Mouse (Mus musculus) layer of hippocampus, adult 6 months (tissue): ENCODE measurements around the gene Gpr108. TPM values are rescaled to one million over a fixed set of nuclear protein-coding genes. Genes with fewer than 3 reads are reported as not detected.

Experiments
- long read RNA-seq, 2 experiments: library from polyadenylated mRNA; unstranded; transcript quantifications; one replicate each; pipeline ENCODE4 v2.0.0; 2019 to 2020
- microRNA-seq: library from miRNA; unstranded; fragments of <30 nt; microRNA quantifications from one replicate; pipeline ENCODE4 v1.2.0, GENCODE M21; 2020
- polyA plus RNA-seq: library from polyadenylated mRNA; unstranded; fragments of <200 nt; fragmentation: Nextera tagmentation; gene quantifications from 2 replicates; pipeline ENCODE4 v1.2.3, GENCODE M21; 2021

The Gpr108 gene
- 22.7 and 26.0 TPM in 2 replicates for polyA plus RNA-seq
- long read RNA-seq, experiment 1, transcript Gpr108-204 (17 exons, 2,405 nt), result major isoform, 16 of 35 reads
- long read RNA-seq, experiment 1, transcript Gpr108-201 (17 exons, 2,064 nt), result minor isoform, 12 of 35 reads
- long read RNA-seq, experiment 1, partial matches to known transcripts, result 5 of 35 reads
- long read RNA-seq, experiment 1, other reads (novel, unspliced or antisense), result 2 of 35 reads
- long read RNA-seq, experiment 2, transcript Gpr108-201 (17 exons, 2,064 nt), result minor isoform, 79 of 246 reads
- long read RNA-seq, experiment 2, transcript Gpr108-204 (17 exons, 2,405 nt), result major isoform, 129 of 246 reads
- long read RNA-seq, experiment 2, partial matches to known transcripts, result 7 of 246 reads
- long read RNA-seq, experiment 2, other reads (novel, unspliced or antisense), result 31 of 246 reads

DNA sequence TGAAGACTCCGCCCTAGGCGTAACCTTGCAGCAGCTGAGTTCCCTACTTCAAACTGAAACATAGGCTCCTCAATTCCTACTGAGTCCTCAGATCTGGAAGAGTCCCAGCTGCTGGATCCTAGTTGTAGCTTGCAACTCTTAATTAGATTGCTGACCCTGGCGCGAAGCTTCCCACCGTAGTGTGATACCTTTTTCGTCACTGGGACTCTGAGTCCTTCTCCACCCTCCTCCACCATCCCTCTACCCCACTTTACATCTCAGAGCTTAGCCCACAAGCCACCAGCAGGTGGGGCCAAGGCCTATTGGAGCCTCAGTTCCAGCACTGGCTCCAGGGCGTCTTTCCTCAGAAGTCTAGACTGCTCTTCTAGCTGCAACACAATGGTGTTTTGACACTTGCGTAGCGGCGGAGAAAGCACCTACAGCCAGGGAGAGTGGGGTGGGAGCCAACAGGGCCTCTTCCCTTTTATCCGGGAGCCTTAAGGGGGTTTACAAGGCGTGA is at the start of gene Gpr108:
TSS of gene Gpr108 (minus strand) at position 246 of the 499 bp plus-strand sequence.

DNA sequence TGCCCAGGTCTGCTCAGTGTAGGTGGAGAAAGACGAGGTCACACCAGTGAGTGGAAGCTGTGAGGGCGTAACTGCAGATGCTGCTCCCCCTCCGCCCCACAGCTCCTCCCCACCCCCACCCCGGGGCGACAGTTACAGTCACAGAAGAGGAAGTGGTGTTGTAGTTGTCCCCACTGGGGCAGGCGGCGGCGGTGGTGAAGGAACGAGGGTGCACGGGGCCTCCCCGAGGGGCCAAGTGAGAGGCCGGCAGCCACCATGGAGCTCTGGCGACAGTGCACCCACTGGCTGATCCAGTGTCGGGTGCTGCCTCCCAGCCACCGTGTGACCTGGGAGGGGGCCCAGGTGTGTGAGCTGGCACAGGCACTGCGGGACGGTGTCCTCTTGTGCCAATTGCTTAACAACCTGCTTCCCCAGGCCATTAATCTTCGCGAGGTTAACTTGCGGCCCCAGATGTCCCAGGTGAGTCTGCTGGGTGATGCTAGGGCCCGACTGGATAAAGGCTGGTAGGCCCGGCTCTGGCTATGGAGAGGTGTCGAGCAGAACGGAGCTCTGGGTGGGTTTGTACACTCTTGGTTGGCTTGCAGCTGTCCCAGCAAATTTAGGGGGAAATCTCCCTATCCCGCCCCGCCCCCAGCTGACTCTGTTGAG is 30.8 kb upstream of the Gpr108 start, which contains the start of gene Vav1:
TSS of gene Vav1 (plus strand) at position 158 of the 648 bp plus-strand sequence.

DNA sequence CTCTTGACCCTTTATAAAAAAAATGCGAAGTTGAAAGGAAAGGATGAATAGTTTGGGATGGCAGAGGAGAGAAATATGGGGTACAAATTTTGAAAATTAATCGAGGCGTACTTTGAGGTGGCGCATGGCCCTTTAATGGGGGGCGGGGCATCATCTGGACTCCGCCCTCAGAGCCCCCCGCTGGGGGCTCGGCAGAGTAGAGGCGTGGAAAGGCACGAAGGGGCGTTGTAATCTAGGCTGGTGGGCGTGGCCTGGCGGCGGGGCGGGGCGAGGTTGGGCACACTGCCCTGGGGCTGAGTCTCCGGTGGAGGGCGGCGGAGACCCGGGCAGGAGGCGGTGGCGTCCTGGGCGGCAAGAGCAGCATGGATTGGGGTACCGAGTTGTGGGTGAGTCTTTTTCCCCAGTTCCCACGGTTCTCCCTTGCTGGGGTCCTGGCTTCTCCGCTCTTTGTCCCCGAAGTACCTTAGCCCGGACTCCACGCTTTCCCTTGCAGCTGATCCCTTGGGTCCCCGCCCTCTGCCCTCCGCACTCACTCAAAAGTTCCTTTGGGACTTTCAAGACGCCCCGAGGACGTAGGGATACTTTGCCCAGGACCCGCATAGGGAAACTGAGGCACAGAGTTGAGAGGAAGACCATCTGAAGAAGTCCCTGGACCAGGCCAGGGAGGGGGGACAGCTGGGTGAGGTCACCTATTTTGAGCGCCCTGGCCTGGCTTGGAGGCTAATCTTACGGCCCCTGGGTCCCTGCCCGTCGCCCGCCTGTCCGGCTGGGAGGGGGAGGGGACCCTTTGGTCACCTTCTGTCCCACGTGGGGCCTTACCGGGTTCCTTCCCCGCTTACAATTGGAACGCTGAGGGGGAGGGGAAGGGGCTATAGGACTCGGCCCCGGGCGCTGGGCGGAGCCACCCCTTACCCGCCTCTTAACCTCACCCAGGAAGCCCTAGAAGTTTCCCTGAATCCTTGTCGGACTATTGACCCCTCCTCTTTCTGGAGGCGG is 1.2 kb upstream of the Gpr108 start, which contains the start of gene Trip10:
TSS of gene Trip10 (plus strand) at position 270 of the 996 bp plus-strand sequence.

DNA sequence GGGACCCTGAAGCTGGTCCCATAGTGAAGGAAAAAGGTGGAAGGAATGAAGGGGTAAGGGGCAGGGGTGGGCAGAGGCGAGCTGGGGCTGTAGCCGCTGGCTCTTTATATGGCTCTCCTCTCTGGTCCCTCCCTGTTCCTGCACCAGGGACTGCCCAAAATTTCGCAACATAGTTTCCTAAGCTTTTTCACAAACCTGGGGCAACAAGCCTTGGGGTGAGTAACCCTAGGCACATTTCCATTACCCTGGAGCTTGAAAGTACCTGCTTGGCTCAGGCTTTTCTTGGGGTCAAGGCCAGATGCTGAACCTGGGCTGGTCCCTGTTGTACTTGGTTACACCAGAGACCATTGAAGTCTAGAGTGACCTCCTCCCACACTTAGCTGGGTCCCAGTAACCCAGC is 20.2 kb downstream of the Gpr108 start, which contains the start of gene C3:
TSS of gene C3 (minus strand) at position 123 of the 400 bp plus-strand sequence.

DNA sequence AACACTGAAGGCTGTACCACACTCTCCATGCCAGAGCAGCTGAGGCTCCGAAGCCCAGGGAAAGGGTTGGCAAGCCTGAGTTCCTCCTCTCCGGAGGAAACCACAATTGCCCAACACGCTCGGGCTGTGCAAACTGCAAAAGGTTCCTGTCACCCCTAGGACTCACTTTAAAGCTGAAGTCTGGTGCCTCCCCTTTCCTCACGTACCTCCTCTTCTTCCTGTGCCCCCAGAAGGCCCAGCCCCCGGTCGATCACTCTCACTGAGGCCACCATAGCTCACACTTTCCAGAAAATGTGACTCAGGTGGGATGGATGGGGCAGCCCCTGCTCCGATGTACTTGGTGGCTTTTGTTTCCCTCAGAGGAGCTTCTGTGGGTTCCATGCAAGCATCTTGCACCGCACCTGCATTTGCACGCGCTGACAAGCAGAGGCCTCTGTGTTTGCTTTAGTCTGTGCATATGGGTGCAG is 54.2 kb downstream of the Gpr108 start, which contains the start of gene Tnfsf14:
TSS of gene Tnfsf14 (minus strand) at position 137 of the 467 bp plus-strand sequence.

Small RNA genes lying within 50 kb of the gene (microRNA-seq; reads per million reads assigned to microRNA genes)
- not detected for gene Mir6978

Other genes with a start within 250 kb of the Gpr108 start
- not detected in 2 replicates for gene Pspn, start 248.4 kb downstream of the Gpr108 start, polyA plus RNA-seq
- 70.4 and 72.9 TPM in 2 replicates for gene Gtf2f1, start 237.2 kb downstream of the Gpr108 start, polyA plus RNA-seq
- gene Gm17949, start 237.0 kb downstream of the Gpr108 start, polyA plus RNA-seq, result 0.15 TPM in 1 of 2 replicates, not detected in the other
- 3.2 and 3.4 TPM in 2 replicates for gene Khsrp, start 216.9 kb downstream of the Gpr108 start, polyA plus RNA-seq
- not detected in 2 replicates for gene Slc25a41, start 206.8 kb downstream of the Gpr108 start, polyA plus RNA-seq
- 1.5 and 8.4 TPM in 2 replicates for gene Crb3, start 189.3 kb downstream of the Gpr108 start, polyA plus RNA-seq
- 37.6 and 49.0 TPM in 2 replicates for gene Slc25a23, start 188.6 kb downstream of the Gpr108 start, polyA plus RNA-seq
- gene Dennd1c, start 169.9 kb downstream of the Gpr108 start, polyA plus RNA-seq, result 0.68 and 1.0 TPM in 2 replicates
- gene Tubb4a, start 160.7 kb downstream of the Gpr108 start, polyA plus RNA-seq, result 597 and 759 TPM in 2 replicates
- 0.63 and 1.1 TPM in 2 replicates for gene Tnfsf9, start 143.1 kb downstream of the Gpr108 start, polyA plus RNA-seq
- 0.46 and 0.78 TPM in 2 replicates for gene Cd70, start 98.7 kb downstream of the Gpr108 start, polyA plus RNA-seq
- gene Tnfsf14, start 54.3 kb downstream of the Gpr108 start, polyA plus RNA-seq, result not detected in 2 replicates
- 0.72 and 1.1 TPM in 2 replicates for gene C3, start 20.3 kb downstream of the Gpr108 start, polyA plus RNA-seq
- 3.2 and 4.0 TPM in 2 replicates for gene Trip10, start 1.0 kb upstream of the Gpr108 start, polyA plus RNA-seq
- gene Vav1, start 30.7 kb upstream of the Gpr108 start, polyA plus RNA-seq, result 1.7 and 2.0 TPM in 2 replicates
- gene Adgre1, start 110.2 kb upstream of the Gpr108 start, polyA plus RNA-seq, result 4.6 and 8.5 TPM in 2 replicates